Mouse (Mus musculus) heart, postnatal 0 days (tissue): ENCODE data around the gene Arhgap9.

Source experiments
- CTCF ChIP-seq: IDR thresholded peaks from 2 replicates; pipeline ENCODE4 v1.5.1; 2016; ENCODE audit warnings: antibody characterized with exemption, control low read depth, low read depth
- EP300 ChIP-seq: IDR thresholded peaks from 2 replicates; pipeline ENCODE4 v1.6.1; 2016; ENCODE audit warnings: antibody characterized with exemption, low read depth

DNA sequence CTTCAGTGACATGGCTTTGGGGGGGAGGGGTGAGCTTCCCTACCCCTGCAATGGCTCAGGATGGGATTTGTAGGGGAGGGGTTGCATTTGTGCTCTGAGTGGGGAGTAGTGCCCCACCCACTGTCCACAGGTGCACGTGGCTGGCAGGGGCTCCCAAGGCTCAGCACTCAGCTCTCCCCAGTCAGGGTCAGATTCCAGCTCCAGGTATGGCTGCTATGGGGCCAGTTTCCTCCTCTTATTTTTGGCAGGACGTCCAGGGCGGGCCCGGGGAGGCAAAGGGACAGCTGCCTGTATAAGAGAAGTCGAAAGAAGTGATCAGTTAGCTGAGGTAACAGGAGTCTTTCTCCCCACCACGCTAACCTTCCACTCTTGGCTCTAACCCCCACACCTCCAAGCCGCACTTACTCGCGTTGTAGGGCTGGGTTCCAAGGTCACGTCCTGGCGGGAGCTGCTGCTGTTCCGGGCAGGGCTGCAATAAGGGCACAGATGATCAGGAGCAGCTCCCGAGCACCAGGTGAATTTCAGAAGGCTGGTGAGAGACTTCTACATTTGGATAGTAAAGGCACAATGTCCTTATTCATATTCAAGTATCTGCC, 39.0 kb upstream of the Arhgap9 start:
- TF ChIP-seq EP300 (no peak), CTCF (no peak)
